Mouse (Mus musculus) left cerebral cortex, adult 8-10 months (tissue): ENCODE results near the gene Ppp1r15a. TPM values are rescaled to one million over a fixed set of nuclear protein-coding genes. Genes with fewer than 3 reads are reported as not detected.
A peak's percentile ranks its signal among the peaks of the same experiment; 100 is the strongest.
"Not testable (repeated sequence)": the region's sequence is repeated elsewhere in the genome, so short reads cannot be mapped to it uniquely, and the experiment has no call there.

Experiments used
- DNase-seq, 2 experiments: peaks; one replicate each; pipeline ENCODE4 v3.0.0; 2022; ENCODE audit warnings: low spot score in 2 of 2
- total RNA-seq, 4 experiments: library from RNA; stranded (reverse); gene quantifications; 2 replicates each; pipeline ENCODE4 v1.2.4; 2022

The Ppp1r15a gene
- total RNA-seq, 4 experiments from 2014 or later = 16.0 to 27.0 (median 22.4) TPM

DNA sequence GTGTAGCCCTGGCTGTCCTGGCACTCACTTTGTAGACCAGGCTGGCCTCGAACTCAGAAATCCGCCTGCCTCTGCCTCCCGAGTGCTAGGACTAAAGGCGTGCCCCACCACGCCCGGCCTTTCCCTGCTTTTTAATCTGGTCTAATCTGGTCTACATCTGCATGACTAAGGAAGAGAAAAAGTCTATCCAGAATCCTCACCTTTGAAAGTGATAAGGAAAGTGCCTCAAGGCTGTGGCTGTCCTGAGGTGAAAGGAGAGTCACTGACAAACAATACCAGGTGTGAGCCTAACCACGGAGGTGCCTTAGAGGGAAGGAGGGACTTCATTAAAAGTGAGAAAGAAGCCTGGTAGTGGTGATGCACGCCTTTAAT is 25.4 kb upstream of the Ppp1r15a start:
- no peak for DNase-seq

DNA sequence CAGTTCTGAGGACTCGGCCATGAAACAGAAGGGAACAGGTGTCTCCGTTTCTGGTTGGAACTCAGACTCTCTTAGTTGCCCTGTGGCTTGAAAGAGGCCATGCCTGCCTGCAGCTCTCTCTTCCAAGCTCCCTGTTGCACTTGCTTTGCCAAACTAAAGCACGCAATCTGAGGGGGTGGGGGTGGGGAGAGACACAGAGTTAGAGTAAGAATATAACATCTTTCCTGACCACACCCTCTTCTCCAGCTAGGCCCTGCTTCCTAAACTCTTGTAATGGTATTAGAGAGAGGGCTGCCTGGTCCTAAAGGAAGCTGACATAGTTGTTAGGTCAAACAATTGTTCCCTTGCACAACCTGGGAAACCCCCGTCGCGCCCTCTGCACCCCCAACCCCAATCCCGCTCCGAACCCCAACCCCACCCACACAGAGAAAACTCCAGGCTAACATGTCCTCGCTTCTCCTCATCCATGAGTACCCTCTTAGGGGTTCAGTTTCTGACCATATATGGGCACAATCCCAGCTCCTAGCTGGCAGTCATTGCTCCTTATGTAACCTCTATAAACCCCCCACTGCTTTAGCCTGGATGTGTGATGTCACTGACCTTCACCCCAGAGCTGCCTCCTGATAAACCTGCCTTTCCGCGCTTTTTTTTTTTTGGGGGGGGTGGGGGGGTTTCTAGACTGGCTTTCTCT is 24.9 kb upstream of the Ppp1r15a start:
- DNase-seq = no peak

DNA sequence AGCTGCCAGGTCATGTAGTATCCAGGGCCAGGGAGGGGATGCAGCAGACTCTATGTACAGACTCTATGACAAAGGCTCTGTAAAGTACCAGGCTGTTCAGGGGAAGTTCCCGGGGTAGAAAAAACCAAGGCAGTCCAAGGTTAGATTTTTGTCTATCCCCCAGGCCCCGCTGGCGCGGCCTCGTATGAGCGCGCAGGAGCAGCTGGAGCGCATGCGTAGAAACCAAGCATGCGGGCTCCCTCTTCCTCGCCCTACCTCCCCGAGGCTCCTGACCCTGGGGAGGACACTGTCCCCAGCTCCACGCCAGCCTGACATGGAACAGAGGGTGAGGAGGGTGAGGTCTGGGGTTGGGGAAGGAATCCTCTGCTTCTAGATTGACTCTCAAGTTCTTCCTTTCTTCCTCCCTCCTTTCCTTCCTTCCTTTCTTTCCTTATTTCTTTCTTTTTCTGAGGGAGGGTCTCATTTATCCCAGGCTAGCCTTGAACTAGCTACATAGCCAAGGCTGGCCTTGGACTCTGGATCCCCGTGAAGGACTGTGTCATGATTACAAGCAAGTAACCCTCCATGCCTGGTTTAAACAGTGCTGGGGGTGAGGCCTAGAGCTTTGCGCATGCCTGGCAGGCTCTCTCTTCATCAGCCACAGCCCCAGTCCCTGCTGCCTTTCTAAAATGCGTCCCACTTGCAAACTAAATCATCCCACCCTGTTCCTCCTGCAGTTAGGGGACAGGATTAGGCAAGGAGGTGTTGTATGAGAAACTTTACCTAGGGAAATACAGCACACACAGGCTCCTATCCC is 23.8 kb upstream of the Ppp1r15a start:
- no peak for DNase-seq

GRCm38 (mm10) chr7:45544525-45544924 is 18.5 kb upstream of the Ppp1r15a start:
- no peak for DNase-seq

DNA sequence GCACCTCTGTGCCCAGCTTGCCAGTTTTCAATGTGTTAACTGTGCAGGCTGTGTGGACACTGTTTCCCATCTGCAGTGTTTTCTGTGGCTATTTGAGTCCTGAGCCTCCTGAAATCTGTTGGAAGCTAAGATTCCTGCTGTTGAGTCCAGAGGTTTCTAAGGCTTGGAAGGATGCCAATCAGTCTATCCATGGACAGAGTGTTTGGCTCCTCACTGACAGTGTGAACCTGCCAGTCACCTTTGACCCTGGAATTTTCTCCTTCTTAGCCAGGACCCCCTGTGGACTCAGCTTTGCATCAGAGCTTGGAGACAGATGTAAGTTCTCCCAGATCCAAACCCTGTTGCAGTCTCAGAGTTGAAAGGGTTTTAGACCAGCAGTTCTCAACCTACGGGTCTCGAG is 14.1 kb upstream of the Ppp1r15a start:
- DNase-seq = no peak

GRCm38 (mm10) chr7:45539095-45539494 is 13.0 kb upstream of the Ppp1r15a start:
- DNase-seq = no peak

DNA sequence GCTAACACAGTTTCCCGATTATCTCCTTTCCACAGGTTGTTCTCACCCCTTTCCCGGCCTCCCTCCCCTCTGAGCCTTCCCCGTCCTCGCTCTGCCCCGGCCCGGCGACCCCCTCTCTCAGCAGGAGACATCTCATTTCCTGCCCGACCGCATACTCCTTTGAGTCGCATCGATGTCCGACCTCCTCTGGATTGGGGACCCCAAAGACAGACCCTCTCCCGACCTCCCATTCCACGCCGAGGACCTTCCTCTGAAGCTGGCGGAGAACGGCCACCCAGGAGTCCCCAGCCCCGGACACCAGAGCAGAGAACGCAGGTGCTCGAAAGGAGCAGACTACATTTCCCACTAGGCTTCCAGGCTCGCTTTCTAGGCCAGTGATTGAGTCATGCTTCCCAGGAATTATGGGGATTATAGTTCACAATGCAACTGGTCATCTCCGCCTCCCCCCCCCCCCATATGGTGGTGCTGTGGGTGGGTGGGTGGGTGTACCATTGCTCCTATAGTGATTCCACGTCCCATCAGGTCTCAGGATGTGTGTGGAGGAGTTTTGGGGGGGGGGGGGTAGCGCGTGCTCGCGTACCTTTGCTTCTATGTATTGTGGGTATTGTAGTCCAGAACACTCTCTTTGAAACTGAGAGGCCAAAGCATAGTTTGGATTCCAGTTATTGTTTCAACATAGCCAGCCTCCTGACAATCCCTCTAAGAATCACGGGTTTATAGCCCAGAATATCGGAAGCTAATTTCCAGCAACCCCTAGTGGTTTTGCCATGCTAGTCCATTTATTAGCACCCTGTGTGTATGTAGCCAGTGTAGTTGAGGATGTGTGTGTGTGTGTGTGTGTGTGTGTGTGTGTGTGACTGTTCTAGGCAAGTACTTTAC is 12.3 kb upstream of the Ppp1r15a start:
- DNase-seq = peak; percentile 47 to 60

GRCm38 (mm10) chr7:45537602-45538001 is 11.5 kb upstream of the Ppp1r15a start:
- no peak for DNase-seq

DNA sequence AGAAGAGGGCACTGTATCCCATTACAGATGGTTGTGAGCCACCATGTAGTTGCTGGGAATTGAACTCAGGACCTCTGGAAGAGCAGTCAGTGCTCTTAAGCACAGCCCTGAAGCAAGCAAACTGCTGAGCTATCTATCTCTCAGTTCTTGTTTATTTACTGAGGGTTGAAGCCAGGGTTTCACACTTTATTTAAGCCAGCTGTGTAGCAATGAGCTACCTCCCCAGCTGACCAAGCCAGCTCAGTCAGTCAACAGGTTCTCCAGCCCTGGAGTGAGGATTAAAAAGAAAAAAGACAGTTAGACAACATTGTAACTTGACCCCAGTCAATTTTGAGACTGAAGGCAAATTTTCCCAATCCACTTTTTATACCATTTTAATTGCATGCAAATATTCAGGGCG is 9.6 kb upstream of the Ppp1r15a start:
- DNase-seq = no peak

DNA sequence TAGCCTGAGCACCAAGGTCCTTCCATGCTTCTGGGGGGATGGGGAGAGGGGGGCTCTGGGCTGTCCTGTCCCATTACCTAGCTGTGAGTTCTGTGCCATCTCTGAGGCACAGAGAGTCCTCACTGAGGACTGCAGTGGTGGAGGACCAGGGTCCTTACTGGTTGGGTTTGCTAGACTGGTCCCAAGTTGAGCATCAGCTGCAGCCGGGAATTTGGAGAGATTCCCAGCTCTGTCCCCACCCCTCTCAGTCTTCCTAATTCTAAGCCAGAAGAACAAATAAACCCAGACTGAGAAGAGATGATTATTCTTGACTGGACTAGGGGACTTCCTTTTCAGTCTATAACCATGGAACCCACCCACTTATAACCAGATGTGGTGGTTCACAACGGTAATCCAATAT is 4.6 kb upstream of the Ppp1r15a start:
- no peak for DNase-seq

GRCm38 (mm10) chr7:45529461-45529860 is 3.4 kb upstream of the Ppp1r15a start:
- DNase-seq = no peak

DNA sequence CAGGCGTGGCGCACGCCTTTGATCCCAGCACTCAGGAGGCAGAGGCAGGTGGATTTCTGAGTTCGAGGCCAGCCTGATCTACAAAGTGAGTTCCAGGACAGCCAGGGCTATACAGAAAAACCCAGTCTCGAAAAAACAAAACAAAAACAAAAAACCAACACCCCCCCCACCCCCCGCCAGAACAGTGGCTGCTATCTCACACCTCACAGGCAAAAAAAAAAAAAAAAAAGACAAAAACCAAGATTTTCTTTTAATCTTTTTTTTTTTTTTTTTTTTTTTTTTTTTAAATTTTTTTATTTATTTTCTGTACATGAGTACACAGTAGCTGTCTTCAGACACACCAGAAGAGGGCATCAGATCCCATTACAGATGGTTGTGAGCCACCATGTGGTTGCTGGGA is 1.1 kb upstream of the Ppp1r15a start:
- not testable (repeated sequence) for DNase-seq

DNA sequence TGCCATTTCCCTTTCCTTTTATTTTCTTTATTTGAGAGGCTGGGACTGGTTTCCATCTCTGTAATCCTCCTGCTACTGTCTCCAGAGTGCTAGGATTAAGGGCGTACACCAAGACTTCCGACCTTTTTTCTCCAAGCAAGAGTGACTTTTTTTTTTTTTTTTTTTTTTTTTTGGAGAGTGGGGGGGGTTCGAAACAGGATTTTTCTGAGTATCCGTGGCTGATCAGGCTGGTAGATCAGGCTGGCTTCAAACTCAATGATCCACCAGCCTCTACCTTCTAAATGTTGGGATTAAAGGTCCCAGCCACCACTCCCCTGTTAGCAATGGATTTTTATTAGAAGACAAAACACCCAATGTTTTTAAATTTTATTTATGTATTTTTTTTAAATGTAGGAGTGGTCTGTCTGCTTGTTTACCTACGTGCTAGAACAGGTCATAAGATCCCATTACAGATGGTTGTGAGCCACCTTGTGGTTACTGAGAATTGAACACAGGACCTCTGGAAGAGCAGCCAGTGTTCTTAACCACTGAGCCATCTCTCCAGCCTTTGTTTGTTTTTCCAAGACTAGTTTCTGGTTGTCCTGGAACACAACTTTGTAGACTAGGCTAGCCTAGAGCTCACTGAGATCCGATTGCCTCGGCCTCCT is 529 bp upstream of the Ppp1r15a start:
- DNase-seq = no peak

GRCm38 (mm10) chr7:45524841-45525621 is 1.0 kb downstream of the Ppp1r15a start:
- DNase-seq = no peak

DNA sequence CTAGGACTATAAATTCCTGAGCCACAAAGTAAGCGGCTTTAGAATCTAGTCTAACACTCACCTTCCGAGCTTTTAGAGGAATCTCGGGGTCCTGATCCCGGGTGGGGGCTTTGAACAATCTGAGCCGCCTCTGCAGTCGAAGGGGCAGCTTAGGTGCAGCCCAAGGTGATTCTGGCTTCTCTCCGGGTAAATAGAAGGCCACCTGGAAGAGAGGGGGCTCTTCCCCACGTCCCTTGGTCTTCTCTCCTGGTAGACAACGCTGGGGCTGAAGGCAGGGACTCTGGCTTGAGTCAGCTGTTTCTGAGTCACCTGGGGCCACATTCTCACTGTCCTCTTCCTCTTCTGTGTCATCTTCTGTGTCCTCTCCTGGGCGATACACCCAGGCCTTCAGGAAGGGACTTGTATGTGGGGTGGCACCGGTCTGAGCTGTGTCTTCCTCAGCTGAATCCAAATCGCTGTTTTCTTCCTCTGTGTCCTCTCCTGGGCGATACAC is 2.3 kb downstream of the Ppp1r15a start:
- DNase-seq = no peak

DNA sequence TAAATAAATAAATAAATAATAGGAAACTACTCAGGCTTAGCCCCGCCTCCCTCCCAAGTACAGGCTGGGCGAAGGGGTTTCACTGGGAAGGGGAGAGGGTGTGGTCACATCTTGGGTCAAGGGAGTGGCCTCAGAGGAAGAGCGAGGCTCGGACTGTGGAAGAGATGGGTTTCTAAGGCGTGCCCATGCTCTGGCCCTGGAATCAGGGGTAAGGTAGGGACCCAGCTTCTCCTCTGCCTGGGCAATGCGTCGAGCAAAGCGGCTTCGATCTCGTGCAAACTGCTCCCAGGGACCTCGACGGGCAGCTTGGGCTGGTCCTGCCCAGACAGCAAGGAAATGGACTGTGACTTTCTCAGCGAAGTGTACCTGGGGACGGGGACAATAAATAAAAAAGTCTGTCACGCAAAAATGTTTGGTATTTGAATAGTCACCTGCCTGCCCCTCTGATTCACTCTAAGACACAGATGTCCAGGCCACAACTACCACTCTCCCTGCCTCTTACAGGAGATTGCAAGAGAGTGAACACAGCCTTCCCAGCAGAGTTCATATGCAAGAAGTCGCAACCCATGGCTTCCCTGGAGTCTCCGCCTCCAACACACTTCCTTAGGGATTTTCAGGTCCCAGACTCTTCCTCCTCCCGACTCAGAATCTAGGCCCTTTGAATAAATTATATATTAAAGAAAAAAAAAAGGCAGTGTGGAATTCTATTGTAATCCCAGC is 3.0 kb downstream of the Ppp1r15a start:
- no peak for DNase-seq

DNA sequence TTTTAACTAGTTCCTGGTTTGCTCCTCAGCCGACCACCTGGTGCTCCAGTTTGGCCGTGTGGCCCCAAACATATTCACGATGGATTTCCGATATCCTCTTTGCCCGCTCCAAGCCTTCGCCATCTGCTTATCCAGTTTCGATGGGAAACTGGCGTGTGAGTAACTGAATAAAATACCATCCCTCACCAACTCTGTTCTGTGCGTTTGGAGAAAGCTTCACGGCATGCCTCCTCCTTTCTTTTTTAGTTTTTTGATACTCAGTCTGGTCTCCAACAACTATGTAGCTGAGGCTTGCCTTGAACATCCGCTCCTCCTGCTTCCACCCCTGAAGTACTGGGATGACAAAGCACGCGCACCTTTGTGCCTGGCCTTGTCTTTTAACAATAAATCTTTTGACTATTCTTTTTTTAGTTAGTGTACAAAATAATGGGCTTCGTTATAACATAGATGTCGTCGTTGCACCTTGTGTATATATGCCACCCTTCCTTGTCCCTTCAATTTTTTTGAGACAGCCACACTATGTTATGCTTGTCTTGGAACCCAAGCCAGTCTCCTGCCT is 3.8 kb downstream of the Ppp1r15a start:
- no peak for DNase-seq

GRCm38 (mm10) chr7:45521728-45522184 is 4.3 kb downstream of the Ppp1r15a start:
- peak; percentile 72 to 92 for DNase-seq

GRCm38 (mm10) chr7:45520605-45521004 is 5.5 kb downstream of the Ppp1r15a start:
- DNase-seq = no peak
